Mouse (Mus musculus) activated CD4-positive, CD25-positive, alpha-beta regulatory T cell, adult 4 months (primary cell): Measurements from ENCODE around the gene Ptbp3. TPM values are rescaled to one million over a fixed set of nuclear protein-coding genes. Genes with fewer than 3 reads are reported as not detected.
A peak's percentile ranks its signal among the peaks of the same experiment; 100 is the strongest.
"Not testable (repeated sequence)": the region's sequence is repeated elsewhere in the genome, so short reads cannot be mapped to it uniquely, and the experiment has no call there.

Source experiments
- ATAC-seq: one replicate; pipeline ENCODE4 v1.8.0; 2017
- polyA plus RNA-seq, 2 experiments: library from polyadenylated mRNA; unstranded; fragments of 100-300 nt; shearing (Covaris generic); gene quantifications; one replicate each; pipeline ENCODE4 v1.2.1; 2017

The Ptbp3 gene
- polyA plus RNA-seq = 100 to 1,000 TPM in 1 of 2 experiments, 10 to 100 TPM in 1; 93.8 to 108 TPM

GRCm38 (mm10) chr4:59549175-59549976, at the start of gene Ptbp3:
Ptbp3 (minus strand) TSS chr4:59549364.
- peak; percentile 52 for ATAC-seq

- no peak for ATAC-seq
Measured at GRCm38 (mm10) chr4:59596556-59596955, 47.4 kb upstream of the Ptbp3 start.

GRCm38 (mm10) chr4:59594614-59595013, 45.5 kb upstream of the Ptbp3 start:
- no peak for ATAC-seq

- ATAC-seq = no peak
Measured at GRCm38 (mm10) chr4:59587872-59588226, 38.7 kb upstream of the Ptbp3 start.

- ATAC-seq = no peak
Measured at GRCm38 (mm10) chr4:59587215-59587871, 38.2 kb upstream of the Ptbp3 start.

GRCm38 (mm10) chr4:59585097-59585496, 35.9 kb upstream of the Ptbp3 start:
- no peak for ATAC-seq

- no peak for ATAC-seq
Measured at GRCm38 (mm10) chr4:59582186-59582585, 33.0 kb upstream of the Ptbp3 start.

GRCm38 (mm10) chr4:59581314-59582185, 32.4 kb upstream of the Ptbp3 start, which contains the start of gene Hsdl2:
Hsdl2 (plus strand) TSS chr4:59581563.
- peak; percentile 91 for ATAC-seq

GRCm38 (mm10) chr4:59580495-59581281, 31.5 kb upstream of the Ptbp3 start:
- ATAC-seq = no peak

GRCm38 (mm10) chr4:59575184-59575958, 26.2 kb upstream of the Ptbp3 start:
- no peak for ATAC-seq

GRCm38 (mm10) chr4:59572521-59573118, 23.5 kb upstream of the Ptbp3 start:
- no peak for ATAC-seq

GRCm38 (mm10) chr4:59570519-59570918, 21.4 kb upstream of the Ptbp3 start:
- ATAC-seq = not testable (repeated sequence)

- peak; percentile 65 for ATAC-seq
Measured at GRCm38 (mm10) chr4:59569538-59569937, 20.4 kb upstream of the Ptbp3 start.

GRCm38 (mm10) chr4:59567576-59568260, 18.6 kb upstream of the Ptbp3 start:
- no peak for ATAC-seq

GRCm38 (mm10) chr4:59565571-59566188, 16.5 kb upstream of the Ptbp3 start:
- no peak for ATAC-seq

- ATAC-seq = no peak
Measured at GRCm38 (mm10) chr4:59564128-59564527, 15.0 kb upstream of the Ptbp3 start.

- no peak for ATAC-seq
Measured at GRCm38 (mm10) chr4:59560141-59560540, 11.0 kb upstream of the Ptbp3 start.

GRCm38 (mm10) chr4:59558096-59558720, 9.0 kb upstream of the Ptbp3 start:
- ATAC-seq = no peak

GRCm38 (mm10) chr4:59557343-59557742, 8.2 kb upstream of the Ptbp3 start:
- not testable (repeated sequence) for ATAC-seq
